Mouse (Mus musculus) thymus, adult 2 months (tissue): ENCODE data around the gene Mical1. TPM values are rescaled to one million over a fixed set of nuclear protein-coding genes. Genes with fewer than 3 reads are reported as not detected.

ENCODE experiments used
- DNase-seq: peaks from one replicate; pipeline ENCODE4 v3.0.0; 2021
- H3K27ac ChIP-seq: fragments of 200-500 bp; 2 replicates; pipeline ENCODE4 v1.5.1; 2012; ENCODE audit warnings: low read length, control low read depth; ENCODE audit not compliant: control insufficient read depth, insufficient read depth
- H3K27me3 ChIP-seq: fragments of 200-500 bp; 2 replicates; pipeline ENCODE4 v1.6.1; 2012; ENCODE audit warnings: mild to moderate bottlenecking, low read length, moderate library complexity, mixed read lengths; ENCODE audit not compliant: control insufficient read depth, insufficient read depth
- H3K36me3 ChIP-seq: fragments of 200-500 bp; 2 replicates; pipeline ENCODE4 v1.6.1; 2012; ENCODE audit warnings: mild to moderate bottlenecking, low read length, moderate library complexity; ENCODE audit not compliant: control insufficient read depth, insufficient read depth
- H3K4me1 ChIP-seq: fragments of 200-500 bp; replicated peaks from 2 replicates; pipeline ENCODE4 v1.6.1; 2012; ENCODE audit warnings: low read length; ENCODE audit not compliant: control insufficient read depth, insufficient read depth
- H3K4me3 ChIP-seq: fragments of 200-500 bp; 2 replicates; pipeline ENCODE4 v1.5.1; 2012; ENCODE audit warnings: mild to moderate bottlenecking, low read length, control low read depth, moderate library complexity; ENCODE audit not compliant: control insufficient read depth, insufficient read depth
- CTCF ChIP-seq: fragments of 200-500 bp; IDR thresholded peaks from 2 replicates; pipeline ENCODE4 v1.5.1; 2012; ENCODE audit warnings: mild to moderate bottlenecking, control low read depth, low read length, moderate library complexity, borderline replicate concordance; ENCODE audit not compliant: control insufficient read depth, poor library complexity, insufficient read depth; ENCODE audit errors: extremely low read depth
- POLR2A ChIP-seq: fragments of 200-500 bp; IDR thresholded peaks from 2 replicates; pipeline ENCODE4 v1.6.1; 2012; ENCODE audit warnings: mild to moderate bottlenecking, low read length, control low read depth, moderate library complexity; ENCODE audit not compliant: control insufficient read depth, poor library complexity, insufficient read depth; ENCODE audit errors: extremely low read depth
- WGBS: fragments of 180-500 bp; shearing (Covaris S2); methylation state at CpG from one replicate; pipeline ENCODE4 v1.1.7; 2018; 5-methylcytosine and 5-hydroxymethylcytosine counted together
- polyA plus RNA-seq: library from polyadenylated mRNA; depleted of rRNA; stranded (reverse); fragments of >200 nt; gene quantifications from 2 replicates; pipeline ENCODE4 v1.2.3, GENCODE M21; 2012

Mical1 gene
- polyA plus RNA-seq, 1 experiment = 249 TPM

GRCm38 (mm10) chr10:41473782-41474468 is 2.2 kb upstream of the Mical1 start:
- H3K4me3 ChIP-seq = no peak overlapping the region
- TF ChIP-seq CTCF (no peak), POLR2A (no peak)
- H3K4me1 ChIP-seq = peaks cover 47% of the 10 kb centered on the region
- H3K36me3 ChIP-seq = peaks cover 3% of the 10 kb centered on the region; the same call in 1 of the 2 replicates
- peak overlapping the region; percentile 50; the same call in 1 of the 2 replicates for H3K27ac ChIP-seq
- DNase-seq = peak; percentile 34
- WGBS = 14% methylated on average over 6 of the region's 6 CpGs
- no peaks in the 10 kb centered on the region for H3K27me3 ChIP-seq

- 95% methylated on average over 1 of the region's 1 CpGs for WGBS
- TF ChIP-seq CTCF = no peak
- TF ChIP-seq POLR2A = no peak
- Histone ChIP-seq H3K4me1 (peaks cover 51% of the 10 kb centered on the region), H3K36me3 (peaks cover 13% of the 10 kb centered on the region; the same call in 1 of the 2 replicates), H3K27me3 (no peaks in the 10 kb centered on the region), H3K4me3 (no peak overlapping the region), H3K27ac (no peak overlapping the region; the same call in 1 of the 2 replicates)
- no peak for DNase-seq
These were observed 1.1 kb upstream of the Mical1 start for GRCm38 (mm10) chr10:41474981-41475391.

GRCm38 (mm10) chr10:41477018-41477277 is 834 bp downstream of the Mical1 start:
- under 1% methylated on average over 9 of the region's 9 CpGs for WGBS
- no peak; the same call in 1 of the 2 replicates for TF ChIP-seq POLR2A
- no peak for TF ChIP-seq CTCF

GRCm38 (mm10) chr10:41477278-41478181 is 1.4 kb downstream of the Mical1 start:
- peak overlapping the region; percentile 99 for H3K27ac ChIP-seq
- H3K36me3 ChIP-seq = peaks cover 30% of the 10 kb centered on the region
- DNase-seq = peak; percentile 71
- WGBS = 2% methylated on average over 20 of the region's 20 CpGs
- peak overlapping the region; percentile 80 for H3K4me3 ChIP-seq
- H3K4me1 ChIP-seq = peaks cover 46% of the 10 kb centered on the region
- H3K27me3 ChIP-seq = no peaks in the 10 kb centered on the region
- TF ChIP-seq CTCF (0 out of 2 replicates have a peak, but pooled peaks have one; percentile 39), POLR2A (0 out of 2 replicates have a peak, but pooled peaks have one; percentile 14)

More at GRCm38 (mm10) chr10:41477018-41477277, 834 bp downstream of the Mical1 start:
- peaks cover 24% of the 10 kb centered on the region for H3K36me3 ChIP-seq
- H3K4me3 ChIP-seq = peak overlapping the region; percentile 80
- peaks cover 46% of the 10 kb centered on the region for H3K4me1 ChIP-seq
- H3K27me3 ChIP-seq = no peaks in the 10 kb centered on the region
- peak overlapping the region; percentile 99 for H3K27ac ChIP-seq
- DNase-seq = peak; percentile 62

GRCm38 (mm10) chr10:41479961-41480360 is 3.8 kb downstream of the Mical1 start:
- TF ChIP-seq CTCF (no peak), POLR2A (no peak)
- H3K4me3 ChIP-seq = no peak overlapping the region
- peaks cover 31% of the 10 kb centered on the region for H3K4me1 ChIP-seq
- H3K36me3 ChIP-seq = peaks cover 52% of the 10 kb centered on the region
- DNase-seq = no peak
- WGBS = 99% methylated on average over 3 of the region's 3 CpGs
- H3K27me3 ChIP-seq = no peaks in the 10 kb centered on the region
- no peak overlapping the region for H3K27ac ChIP-seq

- Histone ChIP-seq H3K27ac (no peak overlapping the region), H3K27me3 (no peaks in the 10 kb centered on the region), H3K4me3 (no peak overlapping the region), H3K4me1 (peaks cover 21% of the 10 kb centered on the region), H3K36me3 (peaks cover 65% of the 10 kb centered on the region)
- WGBS = 96% methylated on average over 33 of the region's 33 CpGs
- no peak for DNase-seq
- no peak for TF ChIP-seq CTCF
- no peak for TF ChIP-seq POLR2A
These were observed 5.1 kb downstream of the Mical1 start for GRCm38 (mm10) chr10:41480938-41481880.
